Mouse (Mus musculus) thymus, postnatal 0 days (tissue): Measurements from ENCODE around the gene Wdr73. TPM values are rescaled to one million over a fixed set of nuclear protein-coding genes. Genes with fewer than 3 reads are reported as not detected.

Experiments
- DNase-seq: peaks from one replicate; pipeline ENCODE4 v3.0.0-alpha.2; 2015; ENCODE audit warnings: low spot score
- polyA plus RNA-seq: library from polyadenylated mRNA; unstranded; fragments of >200 nt; fragmentation: Nextera tagmentation; extraction: Ambion mirVana; gene quantifications from 2 replicates; pipeline ENCODE4 v1.2.1, GENCODE M21; 2015

Gene Wdr73
- polyA plus RNA-seq, 1 experiment from 2014 or later, result 44.6 TPM

GRCm38 (mm10) chr7:80894815-80895519, 6.1 kb downstream of the Wdr73 start:
- DNase-seq, result no peak

GRCm38 (mm10) chr7:80894196-80894595, 6.9 kb downstream of the Wdr73 start:
- DNase-seq, result no peak

GRCm38 (mm10) chr7:80893753-80894129, 7.3 kb downstream of the Wdr73 start:
- no peak for DNase-seq

- no peak for DNase-seq
Measured at GRCm38 (mm10) chr7:80893086-80893752, 7.8 kb downstream of the Wdr73 start.

GRCm38 (mm10) chr7:80889841-80890241, 11.2 kb downstream of the Wdr73 start:
- peak; percentile 86 for DNase-seq

- DNase-seq, result peak; percentile 59
Measured at GRCm38 (mm10) chr7:80889021-80889511, 12.0 kb downstream of the Wdr73 start.

GRCm38 (mm10) chr7:80888595-80888994, 12.5 kb downstream of the Wdr73 start:
- DNase-seq, result no peak

GRCm38 (mm10) chr7:80885666-80886065, 15.4 kb downstream of the Wdr73 start:
- peak; percentile 57 for DNase-seq

GRCm38 (mm10) chr7:80882830-80883505, 18.1 kb downstream of the Wdr73 start:
- DNase-seq, result peak; percentile 95

GRCm38 (mm10) chr7:80875727-80876126, 25.3 kb downstream of the Wdr73 start:
- peak; percentile 53 for DNase-seq

- DNase-seq, result no peak
Measured at GRCm38 (mm10) chr7:80873631-80874030, 27.4 kb downstream of the Wdr73 start.

GRCm38 (mm10) chr7:80873038-80873437, 28.0 kb downstream of the Wdr73 start:
- DNase-seq, result no peak

GRCm38 (mm10) chr7:80868686-80869085, 32.4 kb downstream of the Wdr73 start:
- DNase-seq, result no peak

- DNase-seq, result no peak
Measured at GRCm38 (mm10) chr7:80866514-80867147, 34.4 kb downstream of the Wdr73 start.

GRCm38 (mm10) chr7:80865521-80865920, 35.5 kb downstream of the Wdr73 start:
- peak; percentile 56 for DNase-seq

- peak; percentile 92 for DNase-seq
Measured at GRCm38 (mm10) chr7:80864831-80865230, 36.2 kb downstream of the Wdr73 start.

- no peak for DNase-seq
Measured at GRCm38 (mm10) chr7:80864151-80864550, 36.9 kb downstream of the Wdr73 start.

- DNase-seq, result no peak
Measured at GRCm38 (mm10) chr7:80863520-80863919, 37.5 kb downstream of the Wdr73 start.

GRCm38 (mm10) chr7:80862475-80862874, 38.6 kb downstream of the Wdr73 start:
- no peak for DNase-seq

GRCm38 (mm10) chr7:80860729-80861274, 40.3 kb downstream of the Wdr73 start, which contains the start of gene Zscan2:
Zscan2 (plus strand) TSS chr7:80860920.
- DNase-seq, result peak; percentile 94

- peak; percentile 83 for DNase-seq
Measured at GRCm38 (mm10) chr7:80860227-80860626, 40.8 kb downstream of the Wdr73 start.
